17 mouse cellular contexts compared by ENCODE assay signal in the genomic region with DNA sequence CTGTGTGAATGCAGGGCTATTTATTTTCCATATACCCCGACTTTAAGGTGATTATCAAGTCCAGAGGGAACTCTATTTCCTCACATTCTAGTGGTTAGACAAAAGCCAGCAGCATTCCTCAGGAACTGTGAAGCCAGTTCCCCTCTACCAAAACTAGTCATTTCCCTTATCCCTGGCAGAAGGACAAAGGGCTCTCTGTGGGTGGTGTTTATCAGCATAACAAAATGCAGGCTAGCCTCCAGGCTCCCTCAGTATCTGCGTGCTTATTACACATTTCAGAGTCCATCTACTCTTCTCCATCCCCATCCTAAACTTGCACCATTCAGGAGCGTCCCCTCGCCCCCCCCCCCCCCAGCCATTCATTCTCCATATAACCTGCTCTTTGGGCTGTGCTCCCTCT. TPM values are rescaled to one million over a fixed set of nuclear protein-coding genes. Genes with fewer than 3 reads are reported as not detected.
DNase-seq lines count a peak whose midpoint lies in the region; ATAC-seq lines count a peak whose summit lies in the region.
"Had no signal": no experiment of that assay in that cellular context is flagged by ENCODE, and none has a peak within 500 bp of the region (broad histone marks: within the 10 kb centered on the region; RNA-seq: fewer than 3 reads in every experiment).

No protein-coding gene starts in this region.

- H3K9me3 ChIP-seq in liver, embryonic 11.5 days (ENCODE audit: control insufficient read depth, low read length): no peaks in the 10 kb centered on the region
- H3K9me3 ChIP-seq: embryonic facial prominence, embryonic 12.5 days; limb, embryonic 15.5 days; neural tube, embryonic 13.5 days had no signal

- peaks cover 3% of the 10 kb centered on the region; the same call in 1 of the 2 replicates for H3K4me1 ChIP-seq in liver, embryonic 11.5 days (replicated peaks; ENCODE audit: control insufficient read depth, insufficient read depth, low read length)
- H3K4me1 ChIP-seq: embryonic facial prominence, embryonic 12.5 days; limb, embryonic 15.5 days had no signal

- H3K4me3 ChIP-seq in liver, embryonic 11.5 days (ENCODE audit: low read depth, low read length): no peak overlapping the region
- H3K4me3 ChIP-seq: embryonic facial prominence, embryonic 12.5 days; limb, embryonic 15.5 days; neural tube, embryonic 13.5 days had no signal

- H3K4me2 ChIP-seq in liver, embryonic 11.5 days: no peak overlapping the region
- H3K4me2 ChIP-seq: embryonic facial prominence, embryonic 12.5 days; limb, embryonic 15.5 days; neural tube, embryonic 13.5 days had no signal

- H3K27me3 ChIP-seq in liver, embryonic 11.5 days (replicated peaks; ENCODE audit: control insufficient read depth, insufficient read depth, low read length): no peaks in the 10 kb centered on the region
- H3K27me3 ChIP-seq: embryonic facial prominence, embryonic 12.5 days; limb, embryonic 15.5 days; neural tube, embryonic 13.5 days had no signal

- H3K9ac ChIP-seq in liver, embryonic 11.5 days (ENCODE audit: low read depth, low read length): no peak overlapping the region
- H3K9ac ChIP-seq: embryonic facial prominence, embryonic 12.5 days; forebrain, postnatal 0 days; limb, embryonic 15.5 days; neural tube, embryonic 13.5 days had no signal

- no peak for DNase-seq in frontal cortex, postnatal 25 days (ENCODE audit: low spot score in 2 of 2)
- DNase-seq in liver, embryonic 11.5 days (ENCODE audit: low spot score): no peak
- DNase-seq in liver: no peak
- DNase-seq in brain, adult 2 months (ENCODE audit: low read depth, low spot score): peak; percentile 66
- DNase-seq in adrenal gland, adult 2 months: no peak
- DNase-seq in spleen, postnatal 14 days (ENCODE audit: low spot score in 2 of 2): no peak
- DNase-seq: cerebellum, adult 8-10 months; forebrain, postnatal 0 days; kidney, postnatal 25 days; right cerebral cortex, postnatal 14 days; thymus, postnatal 4 days had no signal

- no peak overlapping the region for H3K27ac ChIP-seq in liver, embryonic 11.5 days (ENCODE audit: low read depth, low read length)
- H3K27ac ChIP-seq: embryonic facial prominence, embryonic 12.5 days; limb, embryonic 15.5 days; macrophage; neural tube, embryonic 13.5 days had no signal

- WGBS in liver, embryonic 11.5 days: 32% methylated on average over 4 of the region's 4 CpGs

- 0 out of 2 replicates have a peak, but pooled peaks have one; percentile 35 for ATAC-seq in frontal cortex, adult (ENCODE audit: low TSS enrichment)
- peak; percentile 65 for ATAC-seq in liver, embryonic 11.5 days (replicated peaks; ENCODE audit: low FRiP score)
- ATAC-seq in megakaryocyte-erythroid progenitor cell, adult 5-6 weeks (replicated peaks; ENCODE audit: low FRiP score, low TSS enrichment, poor library complexity, severe bottlenecking): peak; percentile 78
- ATAC-seq: forebrain, postnatal 0 days had no signal

- no peaks in the 10 kb centered on the region for H3K36me3 ChIP-seq in liver, embryonic 11.5 days (ENCODE audit: control insufficient read depth, insufficient read depth, low read length)
- H3K36me3 ChIP-seq: embryonic facial prominence, embryonic 12.5 days; limb, embryonic 15.5 days; neural tube, embryonic 13.5 days had no signal

RNA-seq across cellular contexts. Expression of gene Nipa1, which starts 20.8 kb away (rescaled TPM):
- 14.5 and 16.2 TPM in 2 replicates for polyA plus RNA-seq in liver, embryonic 11.5 days (2014; fragmentation: Nextera tagmentation; extraction: Ambion mirVana)
- 12.6 and 16.9 TPM in 2 replicates for total RNA-seq in megakaryocyte-erythroid progenitor cell, adult 5-6 weeks (2014; fragmentation: Nextera tagmentation)
- total RNA-seq in megakaryocyte-erythroid progenitor cell, adult 5-6 weeks (2017): 25.5 and 31.7 TPM in 2 replicates
- 10 to 100 TPM in 1 of 2 experiments, 1 to 10 TPM in 1; 4.8 to 10.6 TPM for total RNA-seq in adrenal gland, adult 2 months (2021)
- 3.3 and 4.1 TPM in 2 replicates for polyA plus RNA-seq in adrenal gland, adult 2 months (2012; rRNA removed)

RNA-seq across cellular contexts. Expression of gene Nipa2, which starts 36.7 kb away (rescaled TPM):
- 42.2 and 44.6 TPM in 2 replicates for polyA plus RNA-seq in liver, embryonic 11.5 days (2014; fragmentation: Nextera tagmentation; extraction: Ambion mirVana)
- total RNA-seq in megakaryocyte-erythroid progenitor cell, adult 5-6 weeks (2014; fragmentation: Nextera tagmentation): 27.6 and 35.5 TPM in 2 replicates
- total RNA-seq in megakaryocyte-erythroid progenitor cell, adult 5-6 weeks (2017): 26.9 and 38.0 TPM in 2 replicates
- 10 to 100 TPM; 29.6 to 41.9 TPM for total RNA-seq in adrenal gland, adult 2 months (2021)
- polyA plus RNA-seq in adrenal gland, adult 2 months (2012; rRNA removed): 37.4 and 42.5 TPM in 2 replicates

RNA-seq across cellular contexts. Expression of gene Herc2, which starts 51.0 kb away (rescaled TPM):
- 18.5 and 19.9 TPM in 2 replicates for polyA plus RNA-seq in liver, embryonic 11.5 days (2014; fragmentation: Nextera tagmentation; extraction: Ambion mirVana)
- total RNA-seq in megakaryocyte-erythroid progenitor cell, adult 5-6 weeks (2014; fragmentation: Nextera tagmentation): 41.7 and 59.7 TPM in 2 replicates
- total RNA-seq in megakaryocyte-erythroid progenitor cell, adult 5-6 weeks (2017): 30.8 and 51.5 TPM in 2 replicates
- 10 to 100 TPM; 45.0 to 50.8 TPM for total RNA-seq in adrenal gland, adult 2 months (2021)
- polyA plus RNA-seq in adrenal gland, adult 2 months (2012; rRNA removed): 11.3 and 12.9 TPM in 2 replicates
